Mouse (Mus musculus) liver, postnatal 0 days (tissue): ENCODE measurements around the gene Tpm3.

Experiments used
- CTCF ChIP-seq: sonication (generic); IDR thresholded peaks from 2 replicates; pipeline ENCODE4 v1.5.1; 2016; ENCODE audit warnings: antibody characterized with exemption, low read depth
- EP300 ChIP-seq: IDR thresholded peaks from 2 replicates; pipeline ENCODE4 v1.6.1; 2016; ENCODE audit warnings: antibody characterized with exemption, low read depth, mild to moderate bottlenecking

DNA sequence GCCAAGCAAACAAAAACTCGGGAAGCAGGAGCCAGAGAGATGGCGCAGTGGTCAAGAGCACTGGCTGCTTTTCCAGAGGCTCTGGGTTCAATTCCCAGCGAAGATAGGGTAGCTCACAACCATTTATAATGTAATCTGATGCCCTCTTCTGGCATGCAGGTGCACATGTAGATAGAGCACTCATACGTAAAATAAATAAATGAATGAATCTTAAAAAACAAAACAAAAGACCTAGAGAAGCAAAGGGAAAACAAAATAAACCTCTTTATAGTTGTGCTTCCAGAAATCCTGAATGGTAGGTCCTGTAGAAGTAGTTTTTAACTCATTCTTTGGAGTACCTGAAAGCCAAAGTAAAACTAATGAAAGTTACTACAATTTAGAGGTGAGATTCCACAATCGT lies 5.8 kb downstream of the Tpm3 start:
- TF ChIP-seq CTCF (no peak), EP300 (no peak)
